Mouse (Mus musculus) CH12.LX (cell line): Measurements from ENCODE around the gene Bcas3. TPM values are rescaled to one million over a fixed set of nuclear protein-coding genes. Genes with fewer than 3 reads are reported as not detected.

Experiments
- DNase-seq: peaks from one replicate; pipeline ENCODE4 v3.0.0-alpha.2; 2013; ENCODE audit errors: extremely low read depth
- H3K27ac ChIP-seq: 2 replicates; pipeline ENCODE4 v1.5.1; 2012; ENCODE audit warnings: low read depth, mild to moderate bottlenecking, control low read depth, moderate library complexity; ENCODE audit not compliant: insufficient read depth
- H3K27me3 ChIP-seq: replicated peaks from 2 replicates; pipeline ENCODE3; 2012; ENCODE audit warnings: inconsistent platforms
- H3K36me3 ChIP-seq, 2 experiments: replicated peaks in 1 of 2; 2 replicates each; pipeline versions ENCODE3 to v1.6.1; 2012; ENCODE audit warnings: inconsistent platforms in 1 of 2, low read length in 1 of 2, mild to moderate bottlenecking in 1 of 2, mixed read lengths in 1 of 2, moderate library complexity in 1 of 2; ENCODE audit not compliant: control insufficient read depth in 1 of 2, insufficient read depth in 1 of 2
- H3K4me1 ChIP-seq, 2 experiments: 2 replicates each; pipeline ENCODE4 v1.6.1; 2012; ENCODE audit warnings: inconsistent platforms in 1 of 2, moderate library complexity in 1 of 2; ENCODE audit not compliant: insufficient read depth in 2 of 2, control insufficient read depth in 1 of 2
- H3K4me2 ChIP-seq: 2 replicates; pipeline ENCODE4 v1.6.1; 2012; ENCODE audit warnings: low read depth, mild to moderate bottlenecking, control low read depth; ENCODE audit not compliant: poor library complexity, insufficient read depth, severe bottlenecking
- H3K4me3 ChIP-seq, 3 experiments: fragments of 150-350 bp in 1 of 3; sonication (generic) in 1 of 3; replicated peaks in 1 of 3; 2 replicates each; pipeline versions ENCODE3 to v1.5.1; 2011 to 2012; ENCODE audit warnings: low read depth in 2 of 3, low read length in 2 of 3, mild to moderate bottlenecking in 2 of 3, moderate library complexity in 2 of 3, control low read depth in 1 of 3, improper control_type of control experiment in 1 of 3, inconsistent platforms in 1 of 3, mixed read lengths in 1 of 3; ENCODE audit not compliant: poor library complexity in 1 of 3
- H3K79me2 ChIP-seq: replicated peaks from 2 replicates; pipeline ENCODE4 v1.6.1; 2012; ENCODE audit warnings: mild to moderate bottlenecking, moderate library complexity; ENCODE audit not compliant: control insufficient read depth, poor library complexity, insufficient read depth, severe bottlenecking; ENCODE audit errors: extremely low read depth
- H3K9ac ChIP-seq: 2 replicates; pipeline ENCODE4 v1.6.1; 2012; ENCODE audit warnings: low read depth, mild to moderate bottlenecking, control low read depth, moderate library complexity; ENCODE audit not compliant: insufficient read depth
- H3K9me3 ChIP-seq: replicated peaks from 2 replicates; pipeline ENCODE3; 2012; ENCODE audit warnings: low read length, inconsistent platforms, mixed read lengths
- BHLHE40 ChIP-seq: IDR thresholded peaks from 2 replicates; pipeline ENCODE4 v1.6.1; 2011; ENCODE audit warnings: mild to moderate bottlenecking, low read depth, low read length, improper control_type of control experiment
- CHD1 ChIP-seq: IDR thresholded peaks from 2 replicates; pipeline ENCODE4 v1.6.1; 2012; ENCODE audit warnings: low read depth, low read length, improper control_type of control experiment, inconsistent platforms
- E2F4 ChIP-seq: IDR thresholded peaks from 2 replicates; pipeline ENCODE4 v1.6.1; 2011; ENCODE audit warnings: low read depth, low read length, improper control_type of control experiment; ENCODE audit not compliant: insufficient replicate concordance
- EP300 ChIP-seq: IDR thresholded peaks from 2 replicates; pipeline ENCODE4 v1.6.1; 2011; ENCODE audit warnings: low read length, improper control_type of control experiment
- ETS1 ChIP-seq: conservative IDR thresholded peaks from 2 replicates; pipeline ENCODE4 v1.6.1; 2012; ENCODE audit warnings: low read depth, mild to moderate bottlenecking, inconsistent platforms, low read length, improper control_type of control experiment, moderate library complexity
- HCFC1 ChIP-seq: IDR thresholded peaks from 2 replicates; pipeline ENCODE4 v1.6.1; 2012; ENCODE audit warnings: low read depth, mild to moderate bottlenecking, inconsistent platforms, low read length, improper control_type of control experiment
- IRF4 ChIP-seq: IDR thresholded peaks from 2 replicates; pipeline ENCODE4 v1.6.1; 2014; ENCODE audit warnings: low read depth, mild to moderate bottlenecking, inconsistent platforms, low read length, improper control_type of control experiment
- JUN ChIP-seq: IDR thresholded peaks from 2 replicates; pipeline ENCODE4 v1.6.1; 2011; ENCODE audit warnings: low read depth, mild to moderate bottlenecking, low read length, improper control_type of control experiment, moderate library complexity; ENCODE audit not compliant: insufficient read depth
- JUND ChIP-seq: conservative IDR thresholded peaks from 2 replicates; pipeline ENCODE4 v1.6.1; 2011; ENCODE audit warnings: low read depth, low read length, improper control_type of control experiment
- MAFK ChIP-seq: IDR thresholded peaks from 2 replicates; pipeline ENCODE4 v1.6.1; 2011; ENCODE audit warnings: low read length, improper control_type of control experiment; ENCODE audit not compliant: insufficient replicate concordance
- MAX ChIP-seq: IDR thresholded peaks from 2 replicates; pipeline ENCODE4 v1.6.1; 2011; ENCODE audit warnings: low read length, improper control_type of control experiment
- MEF2A ChIP-seq: IDR thresholded peaks from 2 replicates; pipeline ENCODE4 v1.6.1; 2014; ENCODE audit warnings: low read depth, mild to moderate bottlenecking, inconsistent platforms, low read length, improper control_type of control experiment, borderline replicate concordance
- MYC ChIP-seq: IDR thresholded peaks from 2 replicates; pipeline ENCODE4 v1.6.1; 2011; ENCODE audit warnings: low read depth, mild to moderate bottlenecking, improper control_type of control experiment, low read length
- NRF1 ChIP-seq: IDR thresholded peaks from 2 replicates; pipeline ENCODE4 v1.6.1; 2014; ENCODE audit warnings: low read depth, mild to moderate bottlenecking, inconsistent platforms, low read length, improper control_type of control experiment, moderate library complexity
- PAX5 ChIP-seq: IDR thresholded peaks from 2 replicates; pipeline ENCODE4 v1.6.1; 2012; ENCODE audit warnings: low read length, inconsistent platforms, mixed read lengths
- POLR2A ChIP-seq: IDR thresholded peaks from 2 replicates; pipeline ENCODE4 v1.6.1; 2011; ENCODE audit warnings: low read depth, mild to moderate bottlenecking, improper control_type of control experiment, low read length
- POLR2AphosphoS2 ChIP-seq: IDR thresholded peaks from 2 replicates; pipeline ENCODE4 v1.6.1; 2011; ENCODE audit warnings: low read depth, low read length, improper control_type of control experiment
- SIN3A ChIP-seq: IDR thresholded peaks from 2 replicates; pipeline ENCODE4 v1.6.1; 2012; ENCODE audit warnings: low read length, improper control_type of control experiment, inconsistent platforms
- SMC3 ChIP-seq: IDR thresholded peaks from 2 replicates; pipeline ENCODE4 v1.6.1; 2011; ENCODE audit warnings: low read depth, low read length, improper control_type of control experiment
- UBTF ChIP-seq: IDR thresholded peaks from 2 replicates; pipeline ENCODE4 v1.6.1; 2012; ENCODE audit warnings: low read depth, mild to moderate bottlenecking, inconsistent platforms, low read length, improper control_type of control experiment, moderate library complexity
- USF2 ChIP-seq: conservative IDR thresholded peaks from 2 replicates; pipeline ENCODE4 v1.6.1; 2011; ENCODE audit warnings: low read depth, low read length, improper control_type of control experiment
- ZKSCAN1 ChIP-seq: IDR thresholded peaks from 2 replicates; pipeline ENCODE4 v1.6.1; 2012; ENCODE audit warnings: low read depth, inconsistent platforms, low read length, improper control_type of control experiment, borderline replicate concordance
- ZMIZ1 ChIP-seq: IDR thresholded peaks from 2 replicates; pipeline ENCODE4 v1.6.1; 2012; ENCODE audit warnings: low read depth, mild to moderate bottlenecking, inconsistent platforms, low read length, improper control_type of control experiment
- dilution Hi-C: fragments of 300-500 bp; cut with MboI; formaldehyde crosslinking; loops from 2 replicates; pipeline ENCODE4 v1.14.3; 2020; ENCODE audit warnings: low sequenced_read_pairs; ENCODE audit not compliant: extremely low pct_unique_long_range_greater_than_20kb, extremely low pct_ligation_motif_present
- in situ Hi-C: fragments of 300-500 bp; cut with MboI; formaldehyde crosslinking; loops from 3 replicates; pipeline ENCODE4 v1.14.3; 2019; ENCODE audit warnings: low sequenced_read_pairs, low pct_ligation_motif_present, low pct_unique_long_range_greater_than_20kb, mixed read lengths
- polyA plus RNA-seq: library from polyadenylated mRNA; unstranded; fragments of >175 nt; gene quantifications from 2 replicates; pipeline ENCODE4 v1.2.1, GENCODE M21; 2012; ENCODE audit warnings: low read depth; ENCODE audit not compliant: insufficient read length
- total RNA-seq, 2 experiments: library from RNA; depleted of rRNA; stranded (reverse); fragments of 300-350 nt in 1 of 2; fragments of >200 nt in 1 of 2; gene quantifications; 2 replicates each; pipeline ENCODE4 v1.2.3; 2012 to 2014

Gene Bcas3
- total and polyA plus RNA-seq, 3 experiments = 8.2 to 21.3 (median 9.7) TPM

DNA sequence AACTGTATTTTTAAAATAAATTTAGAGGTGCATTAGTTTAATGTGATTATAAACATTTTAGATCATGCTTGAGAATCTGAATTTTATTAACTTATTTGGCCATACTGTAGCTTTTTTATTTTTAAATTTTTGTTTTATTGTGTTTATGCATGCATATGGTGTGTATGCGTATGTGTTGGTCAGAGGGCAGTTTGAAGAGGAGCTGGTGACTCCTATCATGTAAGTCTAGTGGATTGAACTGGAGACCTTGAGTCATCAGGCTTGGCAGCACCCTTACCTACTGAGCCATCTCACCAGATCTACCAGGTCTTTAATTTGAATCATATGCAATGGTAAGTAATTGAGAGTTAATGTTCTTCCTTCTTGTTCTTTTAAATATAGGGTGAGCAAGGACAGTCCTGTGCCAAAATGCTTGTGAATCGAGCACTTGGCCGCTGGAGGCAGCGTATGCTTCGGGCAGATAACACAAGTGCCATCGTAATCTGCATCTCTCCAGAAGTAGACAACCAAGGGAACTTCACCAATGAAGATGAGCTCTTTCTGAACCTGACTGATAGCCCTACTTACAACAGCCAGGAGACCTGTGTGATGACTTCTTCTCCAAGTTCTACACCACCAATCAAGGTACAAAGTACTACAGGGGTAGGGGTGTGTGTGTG is 13.7 kb upstream of the Bcas3 start:
- no peaks in the 10 kb centered on the region for H3K9me3 ChIP-seq
- dilution Hi-C loops = no loop called here
- no peak for DNase-seq
- H3K4me2 ChIP-seq = no peak overlapping the region
- H3K79me2 ChIP-seq = no peaks in the 10 kb centered on the region
- no peak overlapping the region for H3K9ac ChIP-seq
- no peak overlapping the region for H3K27ac ChIP-seq
- no peak for TF ChIP-seq JUN
- TF ChIP-seq MAFK = no peak
- no peak for TF ChIP-seq UBTF
- no peak for TF ChIP-seq POLR2AphosphoS2
- TF ChIP-seq USF2 = no peak
- TF ChIP-seq CHD1 = no peak
- no peak for TF ChIP-seq NRF1
- no peak for TF ChIP-seq JUND
- TF ChIP-seq EP300 = no peak
- TF ChIP-seq BHLHE40 = no peak
- no peak for TF ChIP-seq MYC
- TF ChIP-seq POLR2A = no peak
- no peak for TF ChIP-seq HCFC1
- no peak for TF ChIP-seq ZKSCAN1
- TF ChIP-seq E2F4 = no peak
- no peak for TF ChIP-seq ETS1
- no peak for TF ChIP-seq PAX5
- TF ChIP-seq MAX = no peak
- TF ChIP-seq SIN3A = no peak
- TF ChIP-seq ZMIZ1 = no peak
- TF ChIP-seq, all 38 proteins: peak for 0
- Histone ChIP-seq H3K4me3 (no peak overlapping the region), H3K4me1 (no peaks in the 10 kb centered on the region), H3K36me3 (peaks cover 38 to 96% of the 10 kb centered on the region in 2 experiments), H3K27me3 (no peaks in the 10 kb centered on the region)
- in situ Hi-C loops = loop anchor here (10.0 kb wide), 1 partner anchor 165 kb away; the partner anchor contains the start of gene 1700125H20Rik

GRCm38 (mm10) chr11:85340070-85340616 is 12.8 kb upstream of the Bcas3 start:
- Histone ChIP-seq H3K9me3 (no peaks in the 10 kb centered on the region), H3K9ac (no peak overlapping the region), H3K27me3 (no peaks in the 10 kb centered on the region), H3K27ac (no peak overlapping the region)
- dilution Hi-C loops = no loop called here
- in situ Hi-C loops = loop anchor here (5.0 kb wide), 1 partner anchor 68 kb away; no protein-coding TSS in a partner anchor
- TF ChIP-seq MEF2A = no peak
- TF ChIP-seq IRF4 = no peak
- TF ChIP-seq MAFK = no peak
- no peak for TF ChIP-seq UBTF
- no peak for TF ChIP-seq SMC3
- TF ChIP-seq MAX = no peak
- TF ChIP-seq, all 38 proteins: peak for 0
- no peak for DNase-seq
- no peaks in the 10 kb centered on the region for H3K4me1 ChIP-seq
- H3K36me3 ChIP-seq = peaks cover 38 to 92% of the 10 kb centered on the region in 2 experiments
- H3K4me2 ChIP-seq = no peak overlapping the region
- H3K79me2 ChIP-seq = no peaks in the 10 kb centered on the region
- no peak overlapping the region for H3K4me3 ChIP-seq
